Mouse (Mus musculus) kidney, embryonic 15.5 days (tissue): ENCODE results near the gene Ccdc86. TPM values are rescaled to one million over a fixed set of nuclear protein-coding genes. Genes with fewer than 3 reads are reported as not detected.

Experiments used
- ATAC-seq: fragments of 200-750 bp; cut with Nextera tagmentation; replicated peaks from 2 replicates; pipeline ENCODE4 v1.8.0; 2017; ENCODE audit warnings: moderate TSS enrichment; ENCODE audit not compliant: low FRiP score
- H3K27ac ChIP-seq: fragments of 300-500 bp; sonication (generic); 2 replicates; pipeline ENCODE4 v1.5.1; 2015; ENCODE audit warnings: mild to moderate bottlenecking, inconsistent platforms
- H3K27me3 ChIP-seq: fragments of 300-500 bp; sonication (generic); 2 replicates; pipeline ENCODE4 v1.6.1; 2015; ENCODE audit warnings: inconsistent platforms
- H3K36me3 ChIP-seq: fragments of 300-500 bp; sonication (generic); 2 replicates; pipeline ENCODE4 v1.6.1; 2015; ENCODE audit warnings: inconsistent platforms
- H3K4me1 ChIP-seq: fragments of 300-500 bp; sonication (generic); 2 replicates; pipeline ENCODE4 v1.6.1; 2015; ENCODE audit warnings: inconsistent platforms
- H3K4me2 ChIP-seq: fragments of 300-500 bp; sonication (generic); 2 replicates; pipeline ENCODE4 v1.6.1; 2015; ENCODE audit warnings: moderate library complexity, mild to moderate bottlenecking, inconsistent platforms
- H3K4me3 ChIP-seq: fragments of 300-500 bp; sonication (generic); replicated peaks from 2 replicates; pipeline ENCODE4 v1.5.1; 2015; ENCODE audit warnings: mild to moderate bottlenecking, inconsistent platforms
- H3K9ac ChIP-seq: fragments of 300-500 bp; sonication (generic); 2 replicates; pipeline ENCODE4 v1.6.1; 2015; ENCODE audit warnings: mild to moderate bottlenecking, inconsistent platforms
- H3K9me3 ChIP-seq: fragments of 300-500 bp; sonication (generic); replicated peaks from 2 replicates; pipeline ENCODE4 v1.6.1; 2016; ENCODE audit warnings: inconsistent platforms
- WGBS: fragments of 180-500 bp; shearing (Covaris S2); methylation state at CpG from one replicate; pipeline ENCODE4 v1.1.7; 2015; ENCODE audit warnings: mixed read lengths; 5-methylcytosine and 5-hydroxymethylcytosine counted together
- polyA plus RNA-seq: library from polyadenylated mRNA; unstranded; fragments of >200 nt; fragmentation: Nextera tagmentation; extraction: Ambion mirVana; gene quantifications from 2 replicates; pipeline ENCODE4 v1.2.1, GENCODE M21; 2015

Gene Ccdc86
- polyA plus RNA-seq, 1 experiment from 2014 or later, result 33.4 TPM

DNA sequence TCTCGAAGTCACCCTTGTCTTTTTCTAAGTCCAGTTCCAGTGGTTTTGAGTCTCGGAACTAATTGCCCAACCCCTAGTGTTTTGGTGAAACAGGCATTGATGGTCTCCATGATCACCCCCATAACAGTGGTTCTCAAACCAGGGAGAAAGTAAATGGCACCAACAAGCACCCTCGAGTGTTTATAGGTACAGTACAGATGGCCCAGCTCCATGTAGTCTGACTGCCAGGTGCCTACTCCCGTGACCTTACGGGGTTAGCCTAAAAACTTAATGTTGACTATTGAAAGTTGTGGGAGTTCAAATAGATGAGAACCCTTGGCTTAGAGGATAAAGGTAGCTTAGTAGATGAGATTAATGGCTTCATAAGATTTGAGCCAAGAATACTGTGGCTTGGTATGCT lies 48.0 kb downstream of the Ccdc86 start:
- H3K4me1 ChIP-seq, result peaks cover 31% of the 10 kb centered on the region
- H3K4me2 ChIP-seq, result no peak overlapping the region
- no peaks in the 10 kb centered on the region for H3K27me3 ChIP-seq
- WGBS, result 94% methylated on average over 5 of the region's 5 CpGs
- H3K9ac ChIP-seq, result no peak overlapping the region
- no peak for ATAC-seq
- H3K4me3 ChIP-seq, result no peak overlapping the region
- H3K36me3 ChIP-seq, result peaks cover 88% of the 10 kb centered on the region
- no peaks in the 10 kb centered on the region for H3K9me3 ChIP-seq
- H3K27ac ChIP-seq, result no peak overlapping the region

DNA sequence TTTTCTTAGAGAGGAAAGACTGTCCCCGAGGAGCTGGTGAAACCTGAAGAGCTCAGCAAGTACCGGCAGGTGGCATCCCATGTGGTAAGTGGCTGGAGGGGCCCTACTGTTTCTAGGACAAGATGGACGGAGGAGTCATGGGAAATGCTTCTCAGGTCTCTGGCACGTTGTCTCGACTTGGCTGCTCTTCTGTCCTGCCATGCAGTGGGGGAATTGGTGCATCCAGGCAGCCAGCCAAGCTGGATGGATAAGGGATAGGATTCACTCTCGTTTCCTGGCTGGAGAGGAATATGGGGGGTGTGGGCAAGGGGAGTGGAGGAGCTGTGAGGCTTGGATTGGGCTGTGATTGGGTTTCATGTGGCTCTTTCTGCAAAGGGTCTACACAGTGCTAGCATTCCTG lies 48.8 kb downstream of the Ccdc86 start:
- no peaks in the 10 kb centered on the region for H3K27me3 ChIP-seq
- H3K9ac ChIP-seq, result no peak overlapping the region
- WGBS, result 85% methylated on average over 6 of the region's 6 CpGs
- H3K36me3 ChIP-seq, result peaks cover 80% of the 10 kb centered on the region
- H3K9me3 ChIP-seq, result no peaks in the 10 kb centered on the region
- no peak overlapping the region for H3K27ac ChIP-seq
- peaks cover 25% of the 10 kb centered on the region for H3K4me1 ChIP-seq
- H3K4me3 ChIP-seq, result no peak overlapping the region
- H3K4me2 ChIP-seq, result no peak overlapping the region
- ATAC-seq, result no peak

DNA sequence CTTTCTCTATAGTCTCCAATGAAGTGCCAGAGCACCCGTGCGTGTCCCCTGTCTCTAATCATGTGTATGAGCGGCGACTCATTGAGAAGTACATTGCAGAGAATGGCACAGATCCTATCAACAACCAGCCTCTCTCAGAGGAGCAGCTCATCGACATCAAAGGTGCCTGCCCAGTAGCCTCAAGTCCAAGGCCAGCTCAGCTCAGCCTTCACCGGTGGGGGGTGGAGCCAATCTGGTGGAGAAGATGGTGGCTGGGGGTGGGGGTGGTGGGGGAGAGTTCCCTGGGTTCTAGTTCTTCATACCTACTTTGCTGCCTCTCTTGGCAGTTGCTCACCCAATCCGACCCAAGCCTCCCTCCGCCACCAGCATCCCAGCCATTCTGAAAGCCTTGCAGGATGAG lies 51.6 kb downstream of the Ccdc86 start:
- 78% methylated on average over 8 of the region's 8 CpGs for WGBS
- no peak for ATAC-seq

DNA sequence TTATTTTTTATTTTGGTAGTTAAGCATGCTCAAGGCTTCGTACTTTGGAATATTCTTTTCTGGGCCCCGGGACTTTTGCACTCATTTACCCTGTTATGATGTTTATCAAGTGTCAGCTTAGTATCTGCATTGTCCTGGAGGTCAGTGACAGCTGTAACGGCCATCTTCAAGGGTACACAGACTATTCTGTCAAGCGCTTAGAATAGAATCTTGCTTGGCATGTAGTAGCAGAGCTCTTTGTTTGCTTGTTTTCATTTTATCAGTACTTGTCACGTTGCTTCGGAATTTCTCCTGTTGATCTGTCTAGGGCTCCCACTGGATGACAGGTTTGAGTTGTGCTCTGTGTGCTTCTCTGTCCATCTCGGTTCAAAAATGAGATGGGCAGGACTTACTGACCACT lies 52.2 kb downstream of the Ccdc86 start:
- ATAC-seq, result no peak
- peaks cover 17% of the 10 kb centered on the region for H3K4me1 ChIP-seq
- H3K9me3 ChIP-seq, result no peaks in the 10 kb centered on the region
- no peaks in the 10 kb centered on the region for H3K27me3 ChIP-seq
- peak overlapping the region; percentile 89 for H3K9ac ChIP-seq
- no peak overlapping the region for H3K27ac ChIP-seq
- 78% methylated on average over 7 of the region's 7 CpGs for whole genome bisulfite sequencing
- H3K36me3 ChIP-seq, result peaks cover 46% of the 10 kb centered on the region
- peak overlapping the region; percentile 72 for H3K4me2 ChIP-seq
- H3K4me3 ChIP-seq, result peak overlapping the region; percentile 80

More for the DNA sequence above, 51.6 kb downstream of the Ccdc86 start:
- H3K4me1 ChIP-seq, result peaks cover 17% of the 10 kb centered on the region
- no peaks in the 10 kb centered on the region for H3K27me3 ChIP-seq
- H3K4me3 ChIP-seq, result no peak overlapping the region
- peak overlapping the region; percentile 2; the same call in 1 of the 2 replicates for H3K9ac ChIP-seq
- no peak overlapping the region for H3K27ac ChIP-seq
- H3K9me3 ChIP-seq, result no peaks in the 10 kb centered on the region
- H3K4me2 ChIP-seq, result 0 out of 2 replicates have a peak overlapping the region, but pooled peaks have one; percentile 72
- peaks cover 52% of the 10 kb centered on the region for H3K36me3 ChIP-seq

DNA sequence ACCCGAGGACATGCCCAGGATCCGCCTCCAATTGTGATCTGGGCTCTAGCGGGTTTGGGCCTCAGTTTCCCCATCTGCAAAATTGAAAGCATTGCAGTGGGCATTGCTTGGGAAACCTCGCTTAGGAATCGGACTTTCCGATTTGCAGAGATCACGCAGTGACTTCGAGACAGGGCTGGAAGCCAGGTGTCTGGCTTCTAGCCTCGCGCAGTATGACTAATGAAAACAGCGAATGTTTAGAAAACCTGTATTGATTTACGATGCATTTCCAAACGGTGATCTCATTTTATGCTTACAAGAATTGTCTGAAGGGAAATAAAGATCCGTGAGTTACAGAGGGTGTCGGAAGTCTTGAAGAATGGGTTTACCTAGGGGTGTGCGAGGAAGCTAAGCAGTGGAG lies 53.4 kb downstream of the Ccdc86 start:
- H3K4me3 ChIP-seq, result peak overlapping the region; percentile 80
- ATAC-seq, result no peak
- H3K9ac ChIP-seq, result peak overlapping the region; percentile 89
- WGBS, result under 1% methylated on average over 16 of the region's 16 CpGs
- H3K4me2 ChIP-seq, result peak overlapping the region; percentile 72
- peaks cover 34% of the 10 kb centered on the region for H3K36me3 ChIP-seq
- H3K4me1 ChIP-seq, result peaks cover 17% of the 10 kb centered on the region
- no peaks in the 10 kb centered on the region for H3K9me3 ChIP-seq
- H3K27me3 ChIP-seq, result no peaks in the 10 kb centered on the region
- H3K27ac ChIP-seq, result peak overlapping the region; percentile 96

DNA sequence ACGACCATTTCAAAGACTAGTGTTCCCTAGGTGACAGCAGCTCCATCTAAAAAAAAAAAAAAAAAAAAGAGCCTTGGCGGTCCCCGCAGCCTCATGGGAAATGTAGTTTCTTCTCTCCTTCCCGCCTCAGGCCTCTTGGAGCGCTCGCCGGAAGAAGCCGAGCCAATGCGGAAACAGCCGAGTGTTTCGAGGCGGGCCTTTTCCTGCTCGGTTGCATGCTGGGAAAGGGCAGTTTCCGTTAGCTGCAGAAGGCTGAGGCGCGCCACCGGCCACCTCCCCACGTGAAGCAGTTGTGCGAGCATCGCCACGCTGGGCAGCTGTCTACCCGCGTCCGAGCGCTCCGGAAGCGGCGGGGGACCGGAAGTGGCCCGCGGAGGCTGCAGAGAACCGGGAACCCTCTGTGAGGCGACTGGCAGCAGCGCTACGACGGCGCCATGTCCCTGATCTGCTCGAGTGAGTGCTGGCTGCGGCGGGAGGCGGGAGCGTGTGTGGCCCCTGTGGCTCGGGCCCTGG lies 54.0 kb downstream of the Ccdc86 start, which contains the start of gene Prpf19:
Gene Prpf19, plus strand, starts transcription at position 216 of the 513 bp plus-strand sequence.
- peak; percentile 96 for ATAC-seq
- Histone ChIP-seq H3K9ac (peak within 1 kb of the TSS; percentile 89), H3K36me3 (peaks cover 28% of the 10 kb centered on the region), H3K27me3 (no peaks in the 10 kb centered on the region), H3K4me1 (peaks cover 17% of the 10 kb centered on the region), H3K9me3 (no peaks in the 10 kb centered on the region), H3K4me2 (peak within 1 kb of the TSS; percentile 72), H3K4me3 (peak within 1 kb of the TSS; percentile 80), H3K27ac (peak within 1 kb of the TSS; percentile 96)
- WGBS, result under 1% methylated on average over 43 of the region's 43 CpGs

DNA sequence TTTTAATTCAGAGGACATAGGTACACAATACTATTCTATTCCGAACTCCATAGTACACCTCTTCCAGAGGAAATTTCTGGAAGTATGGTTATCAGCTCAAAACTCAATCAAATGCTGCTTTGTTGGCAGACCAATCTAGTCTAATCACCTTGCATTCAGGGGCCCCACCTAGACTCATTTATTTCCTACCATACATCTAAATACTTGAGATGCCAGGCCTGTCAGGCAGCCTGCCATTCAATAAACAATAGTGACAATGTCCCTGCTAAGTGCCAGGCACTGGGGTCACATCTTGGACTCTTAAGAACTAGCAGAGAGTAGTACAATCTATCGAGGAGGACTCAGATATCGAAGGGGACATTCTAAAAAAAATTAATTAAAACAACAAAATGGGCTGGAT lies 56.9 kb downstream of the Ccdc86 start:
- WGBS, result 93% methylated on average over 3 of the region's 3 CpGs
- no peak overlapping the region for H3K4me2 ChIP-seq
- no peak for ATAC-seq
- peaks cover 17% of the 10 kb centered on the region for H3K4me1 ChIP-seq
- no peak overlapping the region for H3K4me3 ChIP-seq
- H3K36me3 ChIP-seq, result no peaks in the 10 kb centered on the region
- no peaks in the 10 kb centered on the region for H3K27me3 ChIP-seq
- H3K9ac ChIP-seq, result no peak overlapping the region
- no peaks in the 10 kb centered on the region for H3K9me3 ChIP-seq
- no peak overlapping the region for H3K27ac ChIP-seq

Other genes starting within 250 kb of the Ccdc86 start
- gene Cd5, start 210.3 kb downstream of the Ccdc86 start, polyA plus RNA-seq, result 0.34 and 0.82 TPM in 2 replicates
- gene Cd6, start 119.2 kb downstream of the Ccdc86 start, polyA plus RNA-seq, result 0.26 TPM in 1 of 2 replicates, not detected in the other
- 0.31 and 0.39 TPM in 2 replicates for gene Slc15a3, start 109.5 kb downstream of the Ccdc86 start, polyA plus RNA-seq
- gene Tmem132a, start 79.3 kb downstream of the Ccdc86 start, polyA plus RNA-seq, result 77.5 and 89.7 TPM in 2 replicates
- 93.6 and 105 TPM in 2 replicates for gene Tmem109, start 67.3 kb downstream of the Ccdc86 start, polyA plus RNA-seq
- 48.1 and 49.4 TPM in 2 replicates for gene Prpf19, start 54.0 kb downstream of the Ccdc86 start, polyA plus RNA-seq
- gene Zp1, start 28.6 kb downstream of the Ccdc86 start, polyA plus RNA-seq, result not detected in 2 replicates
- 0.08 and 0.09 TPM in 2 replicates for gene Ptgdr2, start 12.1 kb downstream of the Ccdc86 start, polyA plus RNA-seq
- 0.31 TPM in 1 of 2 replicates, not detected in the other for gene Ms4a10, start 25.4 kb upstream of the Ccdc86 start, polyA plus RNA-seq
- gene Ms4a15, start 44.0 kb upstream of the Ccdc86 start, polyA plus RNA-seq, result not detected in 2 replicates
- not detected in 2 replicates for gene Ms4a18, start 68.8 kb upstream of the Ccdc86 start, polyA plus RNA-seq
- gene Ms4a8a, start 131.8 kb upstream of the Ccdc86 start, polyA plus RNA-seq, result 2.4 TPM in 1 of 2 replicates, not detected in the other
- gene 1700017D01Rik, start 181.6 kb upstream of the Ccdc86 start, polyA plus RNA-seq, result not detected in 2 replicates
- not detected in 2 replicates for gene 1700025F22Rik, start 216.1 kb upstream of the Ccdc86 start, polyA plus RNA-seq
- gene Ms4a13, start 247.5 kb upstream of the Ccdc86 start, polyA plus RNA-seq, result not detected in 2 replicates